8 mouse cellular contexts compared by ENCODE assay signal in the genomic region with DNA sequence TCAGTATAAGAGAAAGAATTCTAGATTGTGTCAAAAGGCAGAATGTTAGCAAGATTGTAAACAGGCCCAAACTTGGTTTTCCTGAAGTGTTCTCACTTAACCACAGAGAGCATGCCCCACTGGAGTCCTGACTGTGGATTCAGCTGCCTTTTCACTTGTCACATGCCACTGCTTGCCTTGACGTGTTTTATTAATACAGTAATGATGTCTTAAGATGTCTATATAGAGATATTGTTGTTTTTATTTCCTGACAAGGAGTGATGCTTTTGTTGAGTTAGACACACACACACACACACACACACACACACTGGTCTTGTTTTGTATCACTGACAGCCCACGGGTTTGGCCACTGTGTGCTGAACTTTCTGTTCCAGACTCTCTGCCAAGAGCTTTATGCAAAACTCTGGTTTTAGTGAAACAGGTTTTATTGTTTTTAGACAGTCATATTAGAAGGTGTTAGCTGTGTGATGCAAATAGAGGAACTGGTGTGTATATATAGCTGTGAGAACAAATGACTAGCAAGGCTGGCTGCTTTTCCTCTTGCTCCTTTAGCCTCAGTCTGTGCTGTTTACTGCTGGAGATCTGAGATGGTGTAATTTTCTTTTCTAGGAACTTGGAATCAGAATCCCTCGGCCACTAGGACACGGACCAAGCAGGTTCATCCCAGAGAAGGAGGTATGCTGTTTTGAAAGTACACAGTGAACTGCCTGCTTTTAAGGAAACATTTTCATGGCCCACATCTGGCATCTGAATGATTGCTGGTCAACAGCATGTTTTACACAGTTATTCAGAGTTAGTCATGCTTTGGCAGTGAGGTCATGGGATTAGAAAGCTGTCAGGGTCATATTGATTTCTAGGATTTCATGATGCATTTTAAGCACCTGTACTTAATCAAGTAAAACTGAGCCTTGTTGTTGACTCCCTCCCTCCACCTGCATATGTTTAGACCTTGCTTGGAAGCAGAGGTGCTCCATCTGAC.
A peak's percentile ranks its signal among the peaks of the same experiment; 100 is the strongest.
DNase-seq lines count a peak whose midpoint lies in the region; ATAC-seq and TF ChIP-seq lines count a peak whose summit lies in the region.

No protein-coding gene starts in this region.

- H3K79me2 ChIP-seq in liver, adult 2 months (ENCODE audit: control insufficient read depth, insufficient read depth, low read length) = peaks cover 15% of the 10 kb centered on the region; the same call in 1 of the 2 replicates

- intact Hi-C loops in gastrocnemius, postnatal 36 days (cut with DNase I) = no loop called here

- DNase-seq in liver, adult 2 months (ENCODE audit: extremely low read depth, low read depth, low spot score) = peak; percentile 48
- no peak for DNase-seq in liver
- DNase-seq in adrenal gland, postnatal 14 days = peak; percentile 60
- peak; percentile 37 to 72 for DNase-seq in gastrocnemius, postnatal 36 days
- DNase-seq in limb, embryonic 11.5 days (ENCODE audit: low spot score) = no peak
- DNase-seq in telencephalon, adult 2 months (ENCODE audit: low read depth, low spot score) = peak; percentile 46
- no peak for DNase-seq in cerebellum, adult 11 months

- H3K36me3 ChIP-seq in liver, adult 2 months (ENCODE audit: control insufficient read depth, insufficient read depth, low read length) = peaks cover 17% of the 10 kb centered on the region
- no peaks in the 10 kb centered on the region for H3K36me3 ChIP-seq in limb, embryonic 11.5 days (ENCODE audit: control insufficient read depth, insufficient read depth, low read length)
- H3K36me3 ChIP-seq in midbrain, embryonic 15.5 days (replicated peaks) = peaks cover 8% of the 10 kb centered on the region

- H3K4me3 ChIP-seq in liver, adult 2 months (ENCODE audit: insufficient read depth, low read depth, low read length) = no peak overlapping the region
- H3K4me3 ChIP-seq in limb, embryonic 11.5 days (ENCODE audit: low read depth, low read length) = no peak overlapping the region
- H3K4me3 ChIP-seq in midbrain, embryonic 15.5 days = no peak overlapping the region

- no peak overlapping the region for H3K9ac ChIP-seq in liver, adult 2 months (ENCODE audit: low read depth, low read length)
- no peak overlapping the region for H3K9ac ChIP-seq in limb, embryonic 11.5 days (ENCODE audit: low read length)
- no peak overlapping the region for H3K9ac ChIP-seq in midbrain, embryonic 15.5 days

- H3K9me3 ChIP-seq in limb, embryonic 11.5 days (ENCODE audit: control insufficient read depth, low read length) = no peaks in the 10 kb centered on the region
- no peaks in the 10 kb centered on the region for H3K9me3 ChIP-seq in midbrain, embryonic 15.5 days

- peaks cover 12% of the 10 kb centered on the region for H3K4me1 ChIP-seq in liver, adult 2 months (ENCODE audit: control insufficient read depth, insufficient read depth, low read length)
- H3K4me1 ChIP-seq in limb, embryonic 11.5 days (ENCODE audit: control insufficient read depth, insufficient read depth, low read length) = peaks cover 14% of the 10 kb centered on the region
- H3K4me1 ChIP-seq in midbrain, embryonic 15.5 days = peaks cover 10% of the 10 kb centered on the region

- no peaks in the 10 kb centered on the region for H3K27me3 ChIP-seq in liver, adult 2 months (ENCODE audit: control insufficient read depth, insufficient read depth, low read length)
- no peaks in the 10 kb centered on the region for H3K27me3 ChIP-seq in limb, embryonic 11.5 days (ENCODE audit: control insufficient read depth, insufficient read depth, low read length)
- no peaks in the 10 kb centered on the region for H3K27me3 ChIP-seq in midbrain, embryonic 15.5 days (replicated peaks)

- 28% methylated on average over 4 of the region's 4 CpGs for WGBS in liver, adult 2 months
- WGBS in limb, embryonic 11.5 days = 57% methylated on average over 4 of the region's 4 CpGs
- 60% methylated on average over 4 of the region's 4 CpGs for WGBS in midbrain, embryonic 15.5 days

- no peak for TF ChIP-seq POLR2A in liver, adult 2 months (IDR thresholded peaks at IDR 0.05; ENCODE audit: extremely low read depth, insufficient read depth, low read length)

- TF ChIP-seq CTCF in liver, adult 2 months (IDR thresholded peaks at IDR 0.05; ENCODE audit: low read depth, low read length) = no peak

- H3K4me2 ChIP-seq in limb, embryonic 11.5 days (ENCODE audit: low read depth, severe bottlenecking) = no peak overlapping the region
- H3K4me2 ChIP-seq in midbrain, embryonic 15.5 days = no peak overlapping the region

- peak overlapping the region; percentile 34 for H3K27ac ChIP-seq in liver, adult 2 months (replicated peaks; ENCODE audit: insufficient read depth, low read depth, low read length)
- H3K27ac ChIP-seq in limb, embryonic 11.5 days (replicated peaks; ENCODE audit: low read depth, low read length) = peak overlapping the region; percentile 14; the same call in 1 of the 2 replicates
- H3K27ac ChIP-seq in midbrain, embryonic 15.5 days = no peak overlapping the region

- peak; percentile 65; the same call in 1 of the 2 replicates for ATAC-seq in limb, embryonic 11.5 days (ENCODE audit: insufficient number of reproducible peaks, low FRiP score, low TSS enrichment, low read depth)
- ATAC-seq in midbrain, embryonic 15.5 days (replicated peaks) = no peak

Comparison
In these comparisons a context has a peak if more than half of its experiments do, and no peak if none do; other contexts are left out.
1. DNase-seq: peak in liver, adult 2 months (single experiment), adrenal gland, postnatal 14 days (single experiment), gastrocnemius, postnatal 36 days (2 of 2) and telencephalon, adult 2 months (single experiment); none in liver (single experiment), limb, embryonic 11.5 days (single experiment) and cerebellum, adult 11 months (single experiment).